Mouse (Mus musculus) heart, adult 8-10 months (tissue): ENCODE data around the gene Cldn34b1. TPM values are rescaled to one million over a fixed set of nuclear protein-coding genes. Genes with fewer than 3 reads are reported as not detected.
"Not testable (repeated sequence)": the region's sequence is repeated elsewhere in the genome, so short reads cannot be mapped to it uniquely, and the experiment has no call there.

ENCODE experiments used
- DNase-seq: peaks from one replicate; pipeline ENCODE4 v3.0.0; 2022; ENCODE audit warnings: low spot score
- total RNA-seq, 4 experiments: library from RNA; stranded (reverse); gene quantifications; 2 replicates each; pipeline ENCODE4 v1.2.4; 2022

Gene Cldn34b1
- total RNA-seq: not detected

DNA sequence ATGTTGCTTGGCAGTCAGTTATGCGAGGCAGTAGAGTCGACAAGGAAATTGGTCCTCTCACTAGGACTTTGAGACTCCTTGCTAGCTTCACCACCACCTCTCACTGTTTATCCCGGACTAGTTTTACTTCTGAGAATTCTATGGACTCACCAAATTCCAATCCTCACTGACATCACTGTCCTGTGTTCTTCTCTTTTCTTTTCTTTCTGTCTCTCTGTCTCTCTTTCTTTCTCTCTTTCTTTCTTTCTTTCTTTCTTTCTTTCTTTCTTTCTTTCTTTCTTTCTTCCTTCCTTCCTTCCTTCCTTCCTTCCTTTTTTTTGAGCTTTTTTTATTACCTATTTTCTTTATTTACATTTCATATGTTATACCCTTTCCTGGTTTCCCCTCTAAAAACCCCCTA, at the start of gene Cldn34b1:
Gene Cldn34b1, minus strand, starts transcription at position 101 of the 400 bp plus-strand sequence.
- not testable (repeated sequence) for DNase-seq

- DNase-seq: not testable (repeated sequence)
Measured at GRCm38 (mm10) chrX:154935887-154936286, 45.8 kb upstream of the Cldn34b1 start, which contains the start of gene Magea6. Gene Magea6, minus strand, starts transcription at chrX:154935987.

Other genes starting within 250 kb of the Cldn34b1 start
- not detected for gene Magea6, start 45.7 kb upstream of the Cldn34b1 start, total RNA-seq
- gene Magea3, start 59.2 kb upstream of the Cldn34b1 start, total RNA-seq: not detected
- gene Magea8, start 105.6 kb upstream of the Cldn34b1 start, total RNA-seq: not detected
- not detected for gene Magea5, start 172.9 kb upstream of the Cldn34b1 start, total RNA-seq
- not detected for gene Magea1, start 199.5 kb upstream of the Cldn34b1 start, total RNA-seq
- not detected for gene Magea2, start 203.4 kb upstream of the Cldn34b1 start, total RNA-seq
- not detected for gene Cldn34b2, start 238.1 kb upstream of the Cldn34b1 start, total RNA-seq